Mouse (Mus musculus) layer of hippocampus, postnatal 10 days (tissue): Measurements from ENCODE around the gene Isg15. TPM values are rescaled to one million over a fixed set of nuclear protein-coding genes. Genes with fewer than 3 reads are reported as not detected.
A peak's percentile ranks its signal among the peaks of the same experiment; 100 is the strongest.
"Not testable (repeated sequence)": the region's sequence is repeated elsewhere in the genome, so short reads cannot be mapped to it uniquely, and the experiment has no call there.

Source experiments
- DNase-seq, 2 experiments: peaks; one replicate each; pipeline ENCODE4 v3.0.0; 2021; ENCODE audit warnings: low spot score in 2 of 2
- microRNA-seq, 2 experiments: library from miRNA; unstranded; fragments of <30 nt; microRNA quantifications; one replicate each; pipeline ENCODE4 v1.2.0; 2021
- total RNA-seq, 2 experiments: library from RNA; stranded (reverse); gene quantifications; 2 replicates each; pipeline ENCODE4 v1.2.3; 2021

Isg15 gene
- total RNA-seq, 2 experiments from 2014 or later, result not detected

DNA sequence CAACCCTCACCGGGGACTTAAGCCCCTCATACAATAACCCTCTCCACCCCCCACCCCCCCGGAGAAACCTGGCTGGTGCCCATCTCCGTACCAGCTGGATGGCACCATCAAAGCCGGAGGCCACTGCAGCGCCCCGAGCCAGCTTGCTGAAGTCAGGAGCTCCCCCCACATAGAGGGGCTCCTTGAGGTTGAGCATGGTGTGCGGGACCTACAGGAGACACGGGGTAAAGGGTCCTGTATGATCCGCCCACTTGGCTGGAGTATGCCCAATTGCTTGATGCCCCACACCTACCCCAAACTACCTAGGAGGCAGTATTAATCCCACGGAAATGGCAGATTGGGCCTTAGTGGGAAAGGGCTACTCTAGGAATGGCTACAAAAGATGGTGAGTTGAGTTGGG is 31.5 kb downstream of the Isg15 start:
- peak in 1 of 2 experiments; percentile 2 for DNase-seq

DNA sequence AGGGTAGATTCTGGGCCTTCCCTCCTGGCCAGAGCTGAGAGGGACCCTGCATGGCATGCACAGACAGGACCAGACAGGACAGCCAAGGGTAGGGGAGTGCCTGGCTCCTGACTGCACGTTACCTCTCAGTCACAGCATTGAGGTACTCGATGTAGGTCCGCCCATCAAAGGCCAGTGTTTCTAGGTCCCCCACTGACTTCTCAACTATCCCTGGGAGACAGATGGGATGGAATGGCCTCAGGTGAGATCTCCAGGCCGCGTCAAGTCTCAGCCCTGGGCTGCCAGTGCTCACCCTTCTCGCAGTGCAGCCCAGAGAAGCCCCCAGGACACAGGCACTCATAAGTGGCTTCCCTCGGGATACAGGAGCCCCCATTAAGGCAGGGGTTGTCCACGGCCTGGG is 32.0 kb downstream of the Isg15 start:
- DNase-seq, result peak in 1 of 2 experiments; percentile 1

- DNase-seq, result no peak
Measured at GRCm38 (mm10) chr4:156166477-156166876, 34.1 kb downstream of the Isg15 start.

GRCm38 (mm10) chr4:156154771-156155170 is 45.8 kb downstream of the Isg15 start:
- DNase-seq, result no peak

- DNase-seq, result not testable (repeated sequence)
Measured at GRCm38 (mm10) chr4:156150887-156151286, 49.7 kb downstream of the Isg15 start.

Small RNA genes within 50 kb of the gene (microRNA-seq; reads per million reads assigned to microRNA genes)
- 5.7 to 6.7 reads per million in 2 experiments for gene Mir7658

Other genes starting within 250 kb of the Isg15 start
- gene C1qtnf12, start 238.5 kb downstream of the Isg15 start, total RNA-seq, result 10 to 100 TPM; 25.9 to 29.7 TPM
- gene B3galt6, start 208.2 kb downstream of the Isg15 start, total RNA-seq, result 10 to 100 TPM; 10.6 to 11.6 TPM
- 100 to 1,000 TPM; 128 to 136 TPM for gene Sdf4, start 207.9 kb downstream of the Isg15 start, total RNA-seq
- 1 to 10 TPM; 1.2 to 2.2 TPM for gene Tnfrsf4, start 187.0 kb downstream of the Isg15 start, total RNA-seq
- gene Tnfrsf18, start 174.7 kb downstream of the Isg15 start, total RNA-seq, result not detected
- under 1 TPM; 0.13 to 0.16 TPM for gene Ttll10, start 141.4 kb downstream of the Isg15 start, total RNA-seq
- 10 to 100 TPM; 22.6 to 28.9 TPM for gene 9430015G10Rik, start 90.8 kb downstream of the Isg15 start, total RNA-seq
- gene Rnf223, start 70.3 kb downstream of the Isg15 start, total RNA-seq, result under 1 TPM; 0.43 to 0.47 TPM
- gene Agrn, start 3.3 kb downstream of the Isg15 start, total RNA-seq, result 100 to 1,000 TPM; 256 to 262 TPM
- gene AW011738, start 2.5 kb upstream of the Isg15 start, total RNA-seq, result 1 to 10 TPM; 6.1 to 6.3 TPM
- under 1 TPM; 0.38 to 0.55 TPM for gene Perm1, start 15.1 kb upstream of the Isg15 start, total RNA-seq
- gene Plekhn1, start 34.0 kb upstream of the Isg15 start, total RNA-seq, result 10 to 100 TPM; 36.4 to 41.9 TPM
- 10 to 100 TPM; 61.2 to 64.3 TPM for gene Noc2l, start 35.2 kb upstream of the Isg15 start, total RNA-seq
- 1 to 10 TPM; 2.9 to 4.2 TPM for gene Samd11, start 54.8 kb upstream of the Isg15 start, total RNA-seq
- gene Vmn2r-ps159, start 130.3 kb upstream of the Isg15 start, total RNA-seq, result not detected